Mouse (Mus musculus): Measurements from ENCODE around the gene Mrtfb. TPM values are rescaled to one million over a fixed set of nuclear protein-coding genes. Genes with fewer than 3 reads are reported as not detected.
"Not testable (repeated sequence)": the region's sequence is repeated elsewhere in the genome, so short reads cannot be mapped to it uniquely, and the experiment has no call there.

Gene Mrtfb
- total RNA-seq, 2 experiments from 2014 or later = 24.9 to 31.5 TPM

DNA sequence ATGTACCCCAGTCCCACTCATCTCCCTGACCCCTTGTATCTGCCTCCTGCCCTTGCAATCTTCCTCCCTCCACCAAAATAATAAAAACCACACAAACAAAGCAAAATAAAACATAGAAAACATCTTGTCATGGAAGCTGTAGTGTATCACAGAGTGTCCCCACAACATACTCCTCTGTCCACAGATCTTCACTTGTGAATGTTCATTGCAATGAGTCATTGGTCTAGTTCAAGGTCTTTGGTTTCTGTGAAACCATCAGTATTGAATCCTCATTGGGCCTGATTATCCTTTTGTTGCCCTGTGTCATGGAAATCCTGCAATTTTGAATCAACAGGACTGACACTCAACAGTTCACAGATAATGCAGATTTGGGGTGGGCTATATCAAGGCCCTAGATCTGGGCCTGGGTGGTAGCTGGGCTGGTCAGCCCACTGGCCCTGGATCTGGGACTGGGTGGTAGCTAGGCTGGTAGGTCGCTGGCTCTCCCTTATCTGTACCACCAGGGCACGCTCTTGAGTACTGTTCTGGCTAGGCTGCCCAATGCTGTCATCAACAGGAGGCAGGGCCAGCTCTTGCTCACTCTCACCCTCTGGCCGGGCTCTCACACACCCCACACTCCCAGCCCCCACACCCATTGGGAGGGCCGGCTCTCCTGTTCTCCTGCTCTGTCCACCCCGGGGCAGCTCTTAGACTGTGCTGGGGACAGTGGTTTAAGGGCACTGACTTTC is 80.4 kb downstream of the Mrtfb start:
- DNase-seq (ENCODE audit: low spot score) = peak; percentile 20
- intact Hi-C loops (cut with DNase I) = no loop called here

DNA sequence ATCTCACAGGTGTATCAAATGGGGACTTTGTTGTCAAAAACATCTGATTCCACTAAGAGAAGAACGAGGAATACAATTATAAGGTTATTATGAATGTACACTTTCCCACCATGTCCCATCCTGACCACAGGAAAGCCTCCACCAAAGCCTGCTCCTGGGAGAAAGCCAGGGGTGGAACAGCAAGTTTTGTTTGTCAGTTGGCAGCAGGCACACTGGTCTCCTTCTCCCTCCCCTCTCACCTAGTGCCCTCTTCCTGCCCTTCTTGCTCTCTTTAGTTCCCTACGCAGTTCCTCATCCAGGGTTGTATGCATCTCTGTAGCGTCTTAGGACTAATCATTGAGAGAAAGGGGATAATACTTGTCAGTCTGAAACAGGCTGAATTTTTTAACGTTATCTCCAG is 81.8 kb downstream of the Mrtfb start:
- DNase-seq (ENCODE audit: low spot score) = peak; percentile 25
- intact Hi-C loops (cut with DNase I) = no loop called here

DNA sequence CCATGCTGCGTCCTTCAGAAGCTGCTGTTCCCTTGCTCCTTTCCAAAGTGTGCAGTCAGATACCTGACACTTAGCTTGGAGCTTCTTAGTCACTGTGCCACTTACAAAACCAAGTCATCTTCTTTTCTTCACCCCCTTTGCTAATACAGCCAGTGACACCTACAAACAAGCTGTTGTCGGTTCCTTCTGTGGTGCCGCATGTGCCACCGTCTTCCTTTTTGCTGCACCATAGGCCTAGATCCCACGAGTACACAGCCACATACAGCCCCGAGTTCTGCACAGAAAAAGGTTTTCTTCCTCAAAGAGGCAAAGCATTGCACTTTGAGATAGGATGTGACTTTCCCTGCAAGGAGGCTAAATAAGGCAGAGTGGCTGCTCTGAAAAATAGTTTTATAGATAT is 83.2 kb downstream of the Mrtfb start:
- intact Hi-C loops (cut with DNase I) = no loop called here
- no peak for DNase-seq (ENCODE audit: low spot score)

DNA sequence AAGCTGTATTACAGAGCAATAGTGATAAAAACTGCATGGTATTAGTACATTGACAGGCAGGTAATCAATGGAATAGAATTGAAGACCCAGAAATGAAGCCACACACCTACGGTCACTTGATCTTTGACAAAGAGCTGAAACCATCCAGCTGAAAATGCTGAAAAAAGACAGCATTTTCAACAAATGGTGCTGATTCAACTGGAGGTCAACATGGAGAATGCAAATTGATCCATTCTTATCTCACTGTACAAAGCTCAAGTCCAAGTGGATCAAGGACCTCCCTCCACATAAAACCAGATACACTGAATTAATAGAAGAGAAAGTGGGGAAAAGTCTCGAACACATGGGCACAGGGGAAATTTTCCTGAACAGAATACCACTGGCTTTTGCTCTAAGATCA is 89.5 kb downstream of the Mrtfb start:
- DNase-seq (ENCODE audit: low spot score); intact Hi-C loops (cut with DNase I): not testable (repeated sequence)

DNA sequence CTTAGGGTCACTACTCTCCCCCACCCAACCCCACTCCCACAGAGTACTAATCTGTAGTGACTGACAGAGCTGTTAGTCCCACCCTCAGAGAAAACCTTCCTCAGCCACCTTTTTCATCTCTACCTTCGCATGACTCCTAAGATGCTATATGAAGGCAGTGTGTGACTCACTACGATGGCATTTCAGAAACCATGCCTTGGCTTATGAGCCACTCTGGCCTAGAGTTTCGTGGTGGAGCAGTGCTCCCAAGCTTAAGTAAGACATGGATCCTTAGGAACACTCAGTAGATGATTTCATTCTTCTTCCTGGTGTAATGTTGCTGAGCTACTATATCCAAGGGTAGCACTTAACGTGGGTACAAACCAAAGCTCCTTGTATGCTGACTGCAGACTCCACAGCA is 94.4 kb downstream of the Mrtfb start:
- DNase-seq (ENCODE audit: low spot score) = no peak
- intact Hi-C loops (cut with DNase I) = no loop called here

DNA sequence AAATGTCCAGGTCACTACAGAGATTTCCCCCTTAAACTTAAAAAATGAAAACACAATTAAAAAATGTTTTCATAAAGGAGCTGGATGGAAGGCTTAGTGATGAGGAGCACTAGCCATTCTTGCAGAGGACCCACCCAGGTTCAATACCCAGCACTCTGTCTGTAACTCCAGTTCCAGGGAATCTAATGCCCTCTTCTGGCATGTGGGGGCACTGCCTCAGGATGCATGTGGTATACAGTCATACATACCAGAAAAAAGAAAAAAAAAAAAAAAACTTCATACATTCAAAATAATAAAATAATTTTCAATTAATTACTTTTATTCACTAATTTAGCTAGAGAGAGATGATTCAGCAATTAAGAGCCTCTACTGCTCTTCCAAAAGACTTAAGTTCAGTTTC is 95.0 kb downstream of the Mrtfb start:
- DNase-seq (ENCODE audit: low spot score) = no peak
- intact Hi-C loops (cut with DNase I) = no loop called here

DNA sequence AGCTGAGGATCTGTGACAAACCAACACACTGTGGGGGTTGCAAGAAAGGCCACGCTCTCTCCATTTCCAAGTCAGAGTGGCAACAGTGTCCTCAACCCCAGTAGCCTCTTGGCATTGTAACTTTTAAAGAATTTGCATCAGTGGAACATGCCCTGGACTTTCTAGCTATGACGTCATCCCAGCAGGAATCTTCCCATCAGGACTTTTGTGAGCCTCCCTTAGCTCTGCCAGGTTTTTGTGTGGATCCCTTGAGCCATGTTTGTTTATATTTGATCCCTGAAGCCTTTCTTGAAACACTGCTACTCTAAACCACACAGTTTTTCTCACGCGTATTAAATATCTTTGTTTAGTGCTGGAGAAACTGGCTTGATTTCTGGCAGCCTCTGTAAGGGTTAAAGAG is 97.6 kb downstream of the Mrtfb start:
- intact Hi-C loops (cut with DNase I) = no loop called here

DNA sequence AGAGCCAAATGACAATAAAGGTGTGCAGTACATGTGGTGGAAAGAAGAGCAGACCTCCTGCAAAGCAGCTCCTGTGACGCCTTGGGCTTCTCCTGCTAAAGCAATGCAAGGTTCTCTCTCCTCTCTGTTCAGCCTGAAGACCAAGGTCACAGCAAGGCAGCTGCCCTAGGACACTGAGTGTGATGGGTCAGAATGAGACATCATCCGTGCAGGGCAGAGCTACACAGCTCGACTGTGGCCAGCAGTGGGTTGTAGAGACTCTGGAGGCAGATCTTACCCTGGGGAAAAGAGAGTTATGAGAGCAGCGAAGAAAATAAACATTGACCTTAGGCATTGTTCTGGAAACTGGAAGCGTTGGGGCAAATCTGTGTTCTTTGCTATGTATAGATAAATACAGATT is 98.2 kb downstream of the Mrtfb start:
- intact Hi-C loops (cut with DNase I) = no loop called here
- DNase-seq (ENCODE audit: low spot score) = no peak

More for the DNA sequence above, 97.6 kb downstream of the Mrtfb start:
- no peak for DNase-seq (ENCODE audit: low spot score)

DNA sequence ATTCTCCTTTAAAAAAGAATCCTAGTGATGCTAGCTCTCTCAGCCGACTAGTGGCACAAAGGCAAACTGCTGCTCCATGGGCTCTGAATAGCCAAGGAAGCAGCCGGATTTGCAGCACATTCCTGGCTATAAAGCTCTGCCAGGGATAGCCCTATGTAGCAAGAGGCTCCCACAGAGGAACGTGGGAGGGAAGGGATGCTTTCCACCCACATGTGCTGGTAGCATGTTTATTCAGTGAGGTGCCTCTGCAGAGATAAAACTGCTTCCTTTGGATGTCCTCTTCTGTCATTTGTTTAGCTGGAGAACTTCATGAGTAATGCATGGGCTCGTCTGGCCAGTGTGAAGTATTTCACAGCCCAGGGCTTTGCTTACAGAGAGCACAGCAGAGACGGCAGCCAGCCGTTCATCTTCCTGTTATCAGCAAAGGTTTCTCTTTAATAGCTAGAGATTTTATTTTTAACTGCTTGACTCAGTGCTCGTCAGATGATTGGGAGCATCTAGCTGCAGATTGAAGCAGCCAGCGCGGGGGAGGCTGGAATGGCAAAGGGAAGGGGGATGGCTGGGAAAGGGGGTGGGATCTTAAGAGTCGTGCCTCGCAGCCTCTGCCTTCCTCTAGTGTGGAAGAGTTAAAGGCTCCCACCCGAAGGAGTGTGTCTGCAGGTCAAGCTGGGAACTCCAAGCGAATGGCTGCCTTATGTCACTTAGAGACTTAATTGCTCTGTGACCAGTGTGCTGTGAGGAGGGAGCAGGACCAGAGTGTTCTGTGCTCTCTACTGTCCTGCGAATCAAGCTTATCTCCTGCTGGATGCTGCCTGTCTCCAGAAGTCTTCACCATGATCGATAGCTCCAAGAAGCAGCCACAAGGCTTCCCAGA is 101.8 kb downstream of the Mrtfb start:
- intact Hi-C loops (cut with DNase I) = loop anchor here (2.0 to 5.0 kb wide), 3 partner anchors 49 to 197 kb away; partner anchors contain the start of gene Mrtfb
- DNase-seq (ENCODE audit: low spot score) = peak; percentile 65

DNA sequence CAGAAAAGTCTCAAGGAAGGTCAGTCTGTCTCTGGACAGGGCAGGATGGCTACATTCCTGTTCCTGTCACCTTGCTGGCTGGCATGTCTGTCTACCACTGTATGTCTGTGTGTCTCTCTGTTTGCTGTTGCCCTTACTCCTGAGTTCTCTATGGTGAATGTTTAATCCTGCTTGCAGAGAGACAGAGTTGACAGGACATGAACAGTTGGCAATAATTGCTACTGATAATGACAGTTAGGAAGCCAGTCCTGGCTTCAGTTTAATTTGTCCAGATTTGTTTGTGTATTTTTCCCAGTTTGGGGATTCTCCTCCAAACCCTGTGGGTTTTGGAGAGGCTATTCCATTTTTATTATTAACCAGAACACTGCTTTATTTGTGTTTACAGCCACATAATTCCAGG is 102.5 kb downstream of the Mrtfb start:
- intact Hi-C loops (cut with DNase I) = loop anchor here (2.0 to 5.0 kb wide), 2 partner anchors 49 to 102 kb away; partner anchors contain the start of gene Mrtfb

DNA sequence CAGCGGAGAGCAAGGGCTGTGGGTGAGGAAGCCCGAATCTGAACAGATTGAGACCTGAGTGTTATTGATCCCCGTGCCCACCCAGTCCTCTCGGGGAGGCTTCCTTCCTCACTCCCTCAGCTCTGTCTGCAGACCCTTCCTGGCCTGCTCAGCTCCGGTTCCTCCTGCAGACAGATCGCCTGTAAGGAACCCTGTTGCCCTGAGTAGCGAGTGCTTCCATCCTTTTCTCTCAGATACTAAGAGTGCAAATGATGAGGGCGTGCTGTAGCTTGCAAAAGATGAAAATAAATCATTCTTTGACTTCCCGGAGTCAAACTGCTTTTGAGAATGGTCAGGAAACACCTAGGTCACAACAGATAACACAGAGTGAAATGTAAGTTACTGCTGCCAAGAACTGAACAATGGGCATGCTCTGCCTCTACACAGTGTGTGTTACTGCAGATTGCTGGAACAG is 103.2 kb downstream of the Mrtfb start:
- intact Hi-C loops (cut with DNase I) = loop anchor here (2.0 to 5.0 kb wide), 2 partner anchors 48 to 103 kb away; partner anchors contain the start of gene Mrtfb
- no peak for DNase-seq (ENCODE audit: low spot score)

More for the DNA sequence above, 102.5 kb downstream of the Mrtfb start:
- DNase-seq (ENCODE audit: low spot score) = no peak

DNA sequence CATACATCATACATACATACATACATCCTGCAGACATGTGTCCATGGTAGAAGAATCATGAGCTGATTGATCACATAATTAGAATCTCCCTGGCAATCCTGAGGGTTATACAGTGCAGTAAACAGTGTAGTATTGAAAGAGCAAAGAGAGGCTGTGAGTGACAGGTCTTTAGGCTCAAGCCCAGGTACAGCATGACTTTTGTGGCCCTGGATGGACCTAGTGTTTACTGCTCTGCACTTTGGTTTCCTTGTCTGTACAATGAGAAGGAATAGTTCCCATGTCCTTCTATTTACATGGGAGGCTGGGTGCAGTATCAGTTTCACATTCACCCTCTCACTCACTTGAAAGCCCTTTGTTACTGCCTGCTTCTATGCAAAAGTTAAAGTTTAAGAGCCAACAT is 103.9 kb downstream of the Mrtfb start:
- intact Hi-C loops (cut with DNase I) = no loop called here

DNA sequence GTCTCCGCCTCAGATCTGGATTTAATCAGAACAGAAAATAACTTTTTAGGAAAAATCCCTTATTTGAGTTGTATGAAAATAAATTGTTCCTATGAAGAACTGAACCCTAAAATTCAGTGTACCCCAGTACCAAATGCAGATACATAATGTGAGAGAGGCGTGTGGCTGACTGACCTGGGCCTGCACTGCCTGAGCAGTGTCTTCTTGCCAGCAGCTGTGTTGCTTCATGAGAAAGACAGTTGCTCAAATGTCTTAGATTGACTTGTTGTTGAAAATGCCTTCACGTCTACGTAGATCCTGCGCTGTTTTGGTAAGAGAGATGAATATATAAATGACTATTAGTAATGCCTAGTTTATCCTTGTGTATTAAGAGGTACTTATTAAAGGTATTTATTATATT is 104.6 kb downstream of the Mrtfb start:
- intact Hi-C loops (cut with DNase I) = no loop called here
- no peak for DNase-seq (ENCODE audit: low spot score)

More for the DNA sequence above, 103.9 kb downstream of the Mrtfb start:
- no peak for DNase-seq (ENCODE audit: low spot score)

DNA sequence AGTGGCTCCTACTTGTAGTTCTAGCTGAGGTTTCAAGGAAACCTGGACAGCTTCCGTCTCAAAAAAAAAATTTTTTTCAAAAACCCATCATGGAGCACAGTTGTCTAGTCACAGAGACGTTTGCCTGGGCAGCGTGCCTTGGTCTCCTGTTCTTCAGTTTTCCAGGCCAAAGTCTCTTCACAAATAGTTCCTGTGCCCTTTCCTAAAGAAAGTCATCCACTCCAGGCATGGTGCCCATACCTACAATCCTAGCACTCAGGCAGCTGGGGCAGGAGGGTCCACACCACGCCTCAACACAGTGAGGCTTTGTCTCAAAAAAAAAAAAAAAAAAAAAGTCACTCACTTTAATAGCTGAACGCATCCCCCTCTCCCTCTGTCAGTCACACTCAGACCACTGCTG is 106.9 kb downstream of the Mrtfb start:
- no peak for DNase-seq (ENCODE audit: low spot score)
- intact Hi-C loops (cut with DNase I) = no loop called here

DNA sequence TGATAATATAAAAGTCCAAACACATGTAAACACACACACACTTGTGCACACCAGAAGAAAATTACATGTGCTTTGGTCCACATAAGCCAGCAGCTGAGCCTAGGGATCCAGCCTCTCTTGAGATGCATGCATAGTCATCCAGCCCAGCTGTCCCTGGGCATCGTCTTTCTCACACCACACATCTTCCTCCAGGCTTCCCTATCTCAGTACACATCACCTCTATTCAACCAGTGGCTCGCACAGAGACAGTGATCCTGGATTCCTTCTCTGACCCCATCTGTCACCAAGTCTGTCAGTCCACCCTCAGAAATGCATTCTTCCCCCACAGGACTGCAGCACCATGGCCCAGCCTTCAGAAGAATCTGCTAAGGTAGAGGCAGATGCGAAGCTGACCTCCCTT is 107.9 kb downstream of the Mrtfb start:
- no peak for DNase-seq (ENCODE audit: low spot score)
- intact Hi-C loops (cut with DNase I) = no loop called here

DNA sequence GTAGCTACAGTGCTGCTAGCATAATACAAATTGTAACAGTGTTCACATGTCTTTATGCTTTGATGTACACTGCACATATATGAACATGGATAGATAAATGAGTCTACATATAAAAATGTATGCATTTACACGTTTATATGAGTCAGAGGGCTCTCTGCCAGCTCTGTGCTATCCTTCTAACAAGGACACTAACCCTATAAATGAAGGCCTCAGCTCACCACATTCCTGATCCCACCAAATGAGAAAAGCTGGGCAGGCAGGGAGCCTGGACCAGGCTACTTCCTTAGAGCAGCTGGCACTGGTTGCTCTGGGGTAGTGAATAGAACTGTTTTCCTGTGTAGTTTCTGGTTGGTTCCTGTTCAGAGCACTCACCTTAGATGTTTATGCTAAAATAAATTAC is 110.0 kb downstream of the Mrtfb start:
- no peak for DNase-seq (ENCODE audit: low spot score)
- intact Hi-C loops (cut with DNase I) = no loop called here

DNA sequence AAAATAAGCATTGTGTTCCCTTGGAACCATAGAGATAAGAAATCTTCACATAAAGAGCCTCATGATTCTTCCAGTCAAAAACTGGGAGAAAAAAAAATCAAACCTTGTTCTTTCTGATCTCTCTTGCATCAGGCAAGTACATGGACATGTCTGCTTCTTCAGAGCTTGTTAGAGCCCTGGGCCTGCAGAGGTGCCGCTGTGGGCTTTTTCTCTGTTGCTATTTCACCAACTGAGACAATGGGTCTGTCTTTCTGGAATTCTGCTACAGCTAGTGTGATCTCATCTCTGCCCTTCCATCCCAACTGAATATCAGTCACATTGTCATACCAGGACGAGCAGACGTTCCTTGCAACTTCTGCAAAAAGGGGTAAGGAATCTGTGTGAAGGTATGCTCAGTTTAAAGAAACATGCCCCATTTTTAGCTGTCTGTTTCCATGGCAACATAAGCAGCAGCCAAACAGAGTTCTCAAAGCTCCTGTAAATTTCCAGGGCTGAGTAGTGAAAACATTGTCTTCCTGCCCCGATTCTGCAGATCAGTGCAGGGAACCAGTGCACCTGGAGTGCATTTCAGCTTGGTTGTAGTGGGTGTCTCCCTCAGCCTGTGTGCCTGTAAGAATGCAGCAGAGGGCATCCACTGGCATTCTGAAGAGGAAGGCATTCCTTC is 110.7 kb downstream of the Mrtfb start:
- intact Hi-C loops (cut with DNase I) = no loop called here
- no peak for DNase-seq (ENCODE audit: low spot score)

DNA sequence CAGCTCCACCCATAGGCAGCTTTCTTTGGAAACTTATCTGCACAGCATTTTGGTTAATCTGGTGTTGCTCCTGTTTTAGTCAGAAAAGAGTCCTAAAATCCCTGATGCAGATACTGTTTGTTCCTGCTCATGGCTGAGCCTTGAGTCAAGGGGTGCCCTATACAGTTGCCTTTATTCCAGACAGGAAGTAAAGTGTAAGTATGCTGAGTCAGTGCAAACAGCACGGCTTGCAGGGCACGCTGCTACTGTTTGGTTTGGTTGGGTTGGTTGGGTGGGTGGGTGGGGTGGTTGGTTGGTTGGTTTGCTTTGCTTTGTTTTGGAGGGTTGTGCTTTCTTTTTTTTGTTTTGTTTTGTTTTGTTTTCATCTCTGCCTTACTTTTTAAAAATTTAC is 111.2 kb downstream of the Mrtfb start:
- intact Hi-C loops (cut with DNase I) = no loop called here
- DNase-seq (ENCODE audit: low spot score) = no peak

DNA sequence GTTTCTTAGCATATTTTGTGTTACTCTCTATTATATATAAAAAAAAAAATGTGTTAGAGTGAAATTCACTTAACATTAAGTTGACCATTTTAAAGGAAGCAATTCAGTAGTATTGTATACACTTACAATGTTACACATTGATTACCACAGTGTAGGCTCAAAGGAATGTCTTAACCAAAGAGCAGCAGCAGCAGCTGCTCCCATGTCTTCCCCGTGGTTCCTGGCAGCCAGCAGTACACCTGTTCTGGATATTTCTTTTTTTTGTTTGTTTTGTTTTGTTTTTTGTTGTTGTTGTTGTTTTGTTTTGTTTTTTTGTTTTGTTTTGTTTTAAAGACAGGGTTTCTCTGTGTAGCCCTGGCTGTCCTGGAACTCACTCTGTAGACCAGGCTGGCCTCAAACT is 112.4 kb downstream of the Mrtfb start:
- DNase-seq (ENCODE audit: low spot score) = no peak
- intact Hi-C loops (cut with DNase I) = no loop called here

DNA sequence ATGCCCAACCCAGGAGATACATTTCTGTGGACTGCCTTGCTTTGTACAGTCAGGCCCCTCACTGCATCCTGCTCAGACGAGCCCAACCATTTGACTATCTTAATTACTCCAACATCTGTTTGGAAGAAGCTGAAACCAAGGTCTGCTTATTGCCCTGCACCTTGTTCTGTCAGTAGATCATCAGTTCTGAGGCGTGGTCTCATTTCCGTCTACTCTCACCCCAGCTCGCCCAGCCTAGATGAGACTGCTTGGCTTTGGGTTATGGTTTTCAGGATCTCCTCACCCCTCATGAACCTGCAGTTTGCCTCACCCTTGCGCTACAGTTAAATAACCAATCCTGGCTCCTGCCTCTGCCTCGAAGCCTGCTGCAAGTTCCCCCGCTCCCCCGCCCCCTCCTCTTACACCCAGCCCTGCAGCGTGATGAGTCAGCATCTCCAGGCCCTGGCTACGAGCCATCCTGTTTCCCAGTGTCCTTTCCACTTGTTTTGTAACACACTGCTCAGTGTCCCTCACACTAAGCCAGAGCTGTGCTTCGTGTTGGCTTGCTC is 115.5 kb downstream of the Mrtfb start:
- DNase-seq (ENCODE audit: low spot score) = peak; percentile 82
- intact Hi-C loops (cut with DNase I) = no loop called here
